Mouse (Mus musculus) neural tube, embryonic 14.5 days (tissue): ENCODE results near the gene Rexo2. TPM values are rescaled to one million over a fixed set of nuclear protein-coding genes. Genes with fewer than 3 reads are reported as not detected.

Experiments used
- ATAC-seq: fragments of 200-750 bp; cut with Nextera tagmentation; 2 replicates; pipeline ENCODE4 v1.8.0; 2017; ENCODE audit warnings: low read depth, mild to moderate bottlenecking, moderate TSS enrichment, moderate library complexity
- H3K27ac ChIP-seq: fragments of 300-500 bp; sonication (generic); 2 replicates; pipeline ENCODE4 v1.5.1; 2014; ENCODE audit warnings: low read depth, mild to moderate bottlenecking, control low read depth, low read length, moderate library complexity, mixed read lengths
- H3K27me3 ChIP-seq: fragments of 300-500 bp; sonication (generic); 2 replicates; pipeline ENCODE4 v1.6.1; 2014; ENCODE audit warnings: low read length; ENCODE audit not compliant: control insufficient read depth, insufficient read depth
- H3K36me3 ChIP-seq: fragments of 300-500 bp; sonication (generic); 2 replicates; pipeline ENCODE4 v1.6.1; 2014; ENCODE audit warnings: low read length, mixed read lengths; ENCODE audit not compliant: control insufficient read depth, insufficient read depth
- H3K4me1 ChIP-seq: fragments of 300-500 bp; sonication (generic); 2 replicates; pipeline ENCODE4 v1.6.1; 2014; ENCODE audit warnings: low read length; ENCODE audit not compliant: control insufficient read depth, insufficient read depth
- H3K4me2 ChIP-seq: fragments of 300-500 bp; sonication (generic); 2 replicates; pipeline ENCODE4 v1.6.1; 2014; ENCODE audit warnings: mild to moderate bottlenecking, low read depth, low read length, control low read depth
- H3K4me3 ChIP-seq: fragments of 300-500 bp; sonication (generic); 2 replicates; pipeline ENCODE4 v1.5.1; 2014; ENCODE audit warnings: low read depth, low read length, control low read depth, mixed read lengths
- H3K9ac ChIP-seq: fragments of 300-500 bp; sonication (generic); replicated peaks from 2 replicates; pipeline ENCODE4 v1.6.1; 2014; ENCODE audit warnings: low read depth, mild to moderate bottlenecking, control low read depth, low read length, mixed read lengths
- H3K9me3 ChIP-seq: fragments of 300-500 bp; sonication (generic); 2 replicates; pipeline ENCODE4 v1.6.1; 2016; ENCODE audit warnings: low read length; ENCODE audit not compliant: control insufficient read depth
- WGBS: fragments of 180-500 bp; shearing (Covaris S2); extraction: QIAGEN DNeasy Blood & Tissue Kit; methylation state at CpG from one replicate; pipeline ENCODE4 v1.1.7; 2014; 5-methylcytosine and 5-hydroxymethylcytosine counted together
- polyA plus RNA-seq: library from polyadenylated mRNA; unstranded; fragments of >200 nt; fragmentation: Nextera tagmentation; extraction: Ambion mirVana; gene quantifications from 2 replicates; pipeline ENCODE4 v1.2.1, GENCODE M21; 2014

The Rexo2 gene
- polyA plus RNA-seq, 1 experiment from 2014 or later = 87.1 TPM

DNA sequence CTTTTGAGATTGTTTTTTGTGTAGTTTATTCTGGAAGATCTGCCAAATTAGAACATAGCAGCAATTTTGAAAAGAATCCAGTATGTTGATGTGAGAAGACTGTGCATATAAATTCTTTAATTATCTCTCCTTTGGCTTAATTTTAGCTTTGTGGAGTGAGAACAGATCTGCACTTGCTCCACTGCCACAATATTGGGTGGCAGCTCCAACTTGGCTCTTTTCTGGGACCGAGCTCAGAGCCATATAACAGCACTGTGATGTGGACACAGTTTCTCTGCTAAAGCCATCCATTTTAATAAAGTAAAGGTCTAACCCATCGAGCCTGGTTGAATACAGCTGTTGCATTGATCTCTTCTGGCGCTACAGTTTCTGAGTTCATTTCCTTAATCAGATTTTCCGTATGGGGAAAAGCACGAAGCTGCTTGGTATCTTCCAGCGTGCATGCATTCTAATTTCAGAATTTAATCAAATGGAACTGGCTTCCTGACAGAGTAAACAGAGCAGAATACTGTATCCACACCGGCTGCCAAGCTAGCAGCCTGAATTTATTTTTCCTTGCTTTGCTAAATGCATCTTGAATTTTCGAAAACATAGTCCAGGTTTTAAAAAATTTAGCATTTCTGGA lies 24.4 kb upstream of the Rexo2 start:
- 73% methylated on average over 8 of the region's 8 CpGs for WGBS
- H3K36me3 ChIP-seq = no peaks in the 10 kb centered on the region
- H3K27ac ChIP-seq = no peak overlapping the region
- H3K27me3 ChIP-seq = no peaks in the 10 kb centered on the region
- H3K9me3 ChIP-seq = no peaks in the 10 kb centered on the region
- no peak overlapping the region for H3K9ac ChIP-seq
- ATAC-seq = no peak
- no peaks in the 10 kb centered on the region for H3K4me1 ChIP-seq
- H3K4me3 ChIP-seq = no peak overlapping the region
- H3K4me2 ChIP-seq = no peak overlapping the region

DNA sequence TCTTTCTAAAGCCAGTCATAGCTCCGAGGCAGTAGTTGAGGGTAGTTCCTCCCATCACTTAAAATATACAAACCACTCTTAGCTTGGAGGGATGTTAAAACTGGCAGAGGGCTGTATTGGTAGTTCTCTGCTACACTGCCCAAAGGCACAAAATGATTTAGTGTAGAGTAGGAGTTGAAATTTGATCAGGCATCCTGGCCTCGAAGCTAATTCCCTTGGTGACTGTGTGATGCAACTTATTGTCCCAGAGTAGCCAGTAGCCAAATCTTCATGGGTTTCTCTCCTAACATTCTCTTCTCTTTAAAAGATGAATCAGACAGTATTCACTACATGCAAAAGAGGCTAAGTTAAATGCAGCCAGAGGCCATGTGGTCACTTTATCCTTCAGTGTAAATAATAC lies 22.6 kb upstream of the Rexo2 start:
- Histone ChIP-seq H3K36me3 (no peaks in the 10 kb centered on the region), H3K4me3 (no peak overlapping the region), H3K27me3 (no peaks in the 10 kb centered on the region), H3K27ac (no peak overlapping the region), H3K9ac (no peak overlapping the region), H3K9me3 (no peaks in the 10 kb centered on the region), H3K4me2 (no peak overlapping the region), H3K4me1 (no peaks in the 10 kb centered on the region)
- no peak for ATAC-seq
- WGBS = 71% methylated on average over 2 of the region's 2 CpGs

DNA sequence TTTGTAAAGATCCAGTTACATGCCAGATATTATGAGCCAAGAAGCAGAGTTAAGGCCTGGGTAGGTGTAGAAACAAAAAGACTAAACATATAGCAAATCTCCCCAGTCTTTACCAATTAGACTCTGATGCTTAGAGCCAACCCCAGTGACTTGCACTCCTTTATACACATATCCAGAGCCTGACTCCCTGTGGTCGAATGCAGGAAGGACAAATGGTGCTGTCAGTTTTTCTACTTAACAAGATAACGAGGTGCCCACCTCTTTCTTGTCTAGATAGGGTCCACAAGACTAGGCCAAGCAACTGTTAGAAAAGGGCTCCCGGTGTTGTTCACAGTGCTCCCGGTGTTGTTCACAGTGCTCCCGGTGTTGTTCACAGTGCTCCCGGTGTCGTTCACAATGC lies 20.8 kb upstream of the Rexo2 start:
- no peak overlapping the region for H3K4me2 ChIP-seq
- H3K36me3 ChIP-seq = no peaks in the 10 kb centered on the region
- H3K4me3 ChIP-seq = no peak overlapping the region
- H3K9ac ChIP-seq = no peak overlapping the region
- ATAC-seq = no peak
- no peak overlapping the region for H3K27ac ChIP-seq
- 87% methylated on average over 7 of the region's 7 CpGs for WGBS
- H3K4me1 ChIP-seq = peaks cover 1% of the 10 kb centered on the region
- no peaks in the 10 kb centered on the region for H3K9me3 ChIP-seq
- no peaks in the 10 kb centered on the region for H3K27me3 ChIP-seq

GRCm38 (mm10) chr9:48495548-48495932 lies 15.1 kb upstream of the Rexo2 start:
- 3% methylated on average over 34 of the region's 34 CpGs for WGBS
- no peaks in the 10 kb centered on the region for H3K27me3 ChIP-seq
- H3K9me3 ChIP-seq = no peaks in the 10 kb centered on the region
- peaks cover 16% of the 10 kb centered on the region for H3K4me1 ChIP-seq
- peak overlapping the region; percentile 96 for H3K27ac ChIP-seq
- peak overlapping the region; percentile 72 for H3K4me3 ChIP-seq
- peak; percentile 38; the same call in 1 of the 2 replicates for ATAC-seq
- peak overlapping the region; percentile 69 for H3K4me2 ChIP-seq
- H3K9ac ChIP-seq = peak overlapping the region; percentile 82
- H3K36me3 ChIP-seq = peaks cover 12% of the 10 kb centered on the region

GRCm38 (mm10) chr9:48494817-48495547 lies 14.6 kb upstream of the Rexo2 start, which contains the start of the genes Rbm7 and Gm5617:
Gene Rbm7 (minus strand): TSS chr9:48495299.
Gene Gm5617 (plus strand): TSS chr9:48495442.
- H3K36me3 ChIP-seq = peaks cover 16% of the 10 kb centered on the region
- peak; percentile 100 for ATAC-seq
- peak within 1 kb of the TSS; percentile 72 for H3K4me3 ChIP-seq
- H3K9ac ChIP-seq = peak within 1 kb of the TSS; percentile 82
- peak within 1 kb of the TSS; percentile 96 for H3K27ac ChIP-seq
- H3K4me2 ChIP-seq = peak within 1 kb of the TSS; percentile 69
- under 1% methylated on average over 72 of the region's 72 CpGs for WGBS
- no peaks in the 10 kb centered on the region for H3K9me3 ChIP-seq
- peaks cover 16% of the 10 kb centered on the region for H3K4me1 ChIP-seq
- H3K27me3 ChIP-seq = no peaks in the 10 kb centered on the region

DNA sequence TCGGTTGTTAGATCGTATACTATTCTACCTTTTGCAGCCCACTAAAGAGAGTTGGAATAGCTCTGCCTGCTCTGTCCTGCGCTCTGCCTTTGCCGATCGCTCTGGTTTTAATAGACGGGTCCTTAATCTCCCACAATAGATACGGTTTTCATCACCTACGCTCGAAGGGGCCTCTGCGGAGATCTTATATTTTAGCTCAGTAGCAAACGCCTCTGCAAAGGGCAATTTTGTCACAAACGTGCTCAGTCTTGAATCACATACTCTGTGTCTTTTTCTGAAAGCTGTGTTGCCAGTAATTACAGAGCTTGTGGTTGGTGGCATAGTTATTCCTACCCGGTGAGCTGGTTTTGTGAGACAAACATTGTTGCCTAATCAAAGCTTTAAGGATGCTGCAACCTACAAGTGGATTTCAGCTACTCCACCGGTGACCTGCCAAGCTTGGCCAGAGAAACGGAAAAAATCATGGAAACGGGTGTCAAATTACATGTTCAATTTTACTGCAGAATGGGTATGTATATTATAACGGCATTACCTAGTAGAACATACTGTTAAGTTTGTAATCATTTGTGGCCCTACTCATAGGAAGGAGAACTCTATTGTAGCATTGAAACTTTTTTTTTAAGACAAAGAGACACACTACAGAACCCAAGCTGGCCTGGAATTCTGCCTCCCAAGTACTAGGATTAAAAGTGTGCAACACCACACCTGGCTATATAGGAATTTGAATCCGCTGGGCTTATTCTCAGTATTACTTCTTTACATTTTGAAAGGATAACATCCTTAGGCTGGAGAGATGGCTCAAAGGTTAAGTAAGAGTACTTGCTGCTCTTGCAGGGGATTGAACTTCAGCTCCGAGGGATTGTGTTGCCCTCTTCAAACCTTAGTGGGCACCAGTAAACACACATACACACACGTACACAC lies 1.1 kb upstream of the Rexo2 start:
- Histone ChIP-seq H3K27me3 (no peaks in the 10 kb centered on the region), H3K4me1 (no peaks in the 10 kb centered on the region), H3K36me3 (no peaks in the 10 kb centered on the region), H3K9ac (0 out of 2 replicates have a peak overlapping the region, but pooled peaks have one; percentile 21), H3K4me2 (peak overlapping the region; percentile 83), H3K27ac (no peak overlapping the region), H3K4me3 (peak overlapping the region; percentile 85), H3K9me3 (no peaks in the 10 kb centered on the region)
- WGBS = 37% methylated on average over 20 of the region's 20 CpGs
- no peak for ATAC-seq

GRCm38 (mm10) chr9:48479838-48480410 lies 499 bp downstream of the Rexo2 start:
- H3K9me3 ChIP-seq = no peaks in the 10 kb centered on the region
- 8% methylated on average over 23 of the region's 25 CpGs for WGBS
- H3K27ac ChIP-seq = no peak overlapping the region
- no peaks in the 10 kb centered on the region for H3K36me3 ChIP-seq
- no peaks in the 10 kb centered on the region for H3K27me3 ChIP-seq
- H3K4me3 ChIP-seq = peak overlapping the region; percentile 85
- no peaks in the 10 kb centered on the region for H3K4me1 ChIP-seq
- peak; percentile 64 for ATAC-seq
- H3K4me2 ChIP-seq = peak overlapping the region; percentile 83
- H3K9ac ChIP-seq = peak overlapping the region; percentile 79

DNA sequence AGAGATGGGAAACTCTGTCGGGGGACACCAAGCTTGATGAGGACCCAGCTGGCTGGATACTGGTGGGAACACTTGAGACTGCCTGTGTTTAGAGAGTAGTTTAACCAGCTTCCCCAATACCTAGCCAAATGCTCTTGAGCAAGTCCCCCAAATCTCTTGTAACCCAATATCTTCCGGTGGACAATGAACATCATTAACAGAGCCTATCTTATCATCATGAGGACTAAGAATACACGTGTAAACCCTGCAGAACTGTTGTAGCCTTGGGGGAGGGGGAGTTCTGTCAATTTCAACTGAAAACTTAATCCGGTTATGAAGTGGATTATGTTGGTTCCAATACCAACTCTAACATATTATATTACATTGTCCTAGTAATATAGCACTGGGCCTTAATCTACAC lies 1.6 kb downstream of the Rexo2 start:
- Histone ChIP-seq H3K4me1 (no peaks in the 10 kb centered on the region), H3K9ac (no peak overlapping the region), H3K4me2 (no peak overlapping the region), H3K36me3 (no peaks in the 10 kb centered on the region), H3K4me3 (no peak overlapping the region), H3K9me3 (no peaks in the 10 kb centered on the region), H3K27ac (no peak overlapping the region), H3K27me3 (no peaks in the 10 kb centered on the region)
- ATAC-seq = no peak
- 93% methylated on average over 4 of the region's 4 CpGs for WGBS
